Mouse (Mus musculus): ENCODE data around the gene Clip2. TPM values are rescaled to one million over a fixed set of nuclear protein-coding genes. Genes with fewer than 3 reads are reported as not detected.

Clip2 gene
- total and polyA plus RNA-seq, 3 experiments: 5.4 to 16.7 (median 8.7) TPM

- Histone ChIP-seq H3K36me3 (replicated peaks in 1 of 2; ENCODE audit: control insufficient read depth in 1 of 2, insufficient read depth in 1 of 2, low read length in 1 of 2) (peaks cover 75 to 85% of the 10 kb centered on the region in 2 experiments), H3K9me3 (replicated peaks; ENCODE audit: low read length) (no peaks in the 10 kb centered on the region), H3K27me3 (replicated peaks) (no peaks in the 10 kb centered on the region), H3K4me2 (ENCODE audit: insufficient read depth, low read depth, poor library complexity, severe bottlenecking) (no peak overlapping the region), H3K4me1 (ENCODE audit: control insufficient read depth in 1 of 2, insufficient read depth in 2 of 2) (peaks cover 2 to 13% of the 10 kb centered on the region in 2 experiments; a peak in 1 of 4 replicates), H3K4me3 (replicated peaks in 1 of 3; ENCODE audit: low read depth in 2 of 3, low read length in 2 of 3, poor library complexity in 1 of 3) (no peak overlapping the region), H3K79me2 (replicated peaks; ENCODE audit: control insufficient read depth, extremely low read depth, insufficient read depth, poor library complexity, severe bottlenecking) (no peaks in the 10 kb centered on the region), H3K9ac (ENCODE audit: insufficient read depth, low read depth) (no peak overlapping the region), H3K27ac (ENCODE audit: insufficient read depth, low read depth) (no peak overlapping the region)
- DNase-seq (ENCODE audit: extremely low read depth): no peak
- no peak for TF ChIP-seq TCF12 (IDR thresholded peaks at IDR 0.05; ENCODE audit: low read depth, low read length)
- in situ Hi-C loops (cut with MboI; ENCODE audit: low pct_ligation_motif_present, low pct_unique_long_range_greater_than_20kb, low sequenced_read_pairs) (no loop called here), dilution Hi-C loops (cut with MboI; ENCODE audit: extremely low pct_ligation_motif_present, extremely low pct_unique_long_range_greater_than_20kb, low sequenced_read_pairs) (no loop called here)
These were observed 39.9 kb upstream of the Clip2 start for GRCm38 (mm10) chr5:134592026-134592581.

DNA sequence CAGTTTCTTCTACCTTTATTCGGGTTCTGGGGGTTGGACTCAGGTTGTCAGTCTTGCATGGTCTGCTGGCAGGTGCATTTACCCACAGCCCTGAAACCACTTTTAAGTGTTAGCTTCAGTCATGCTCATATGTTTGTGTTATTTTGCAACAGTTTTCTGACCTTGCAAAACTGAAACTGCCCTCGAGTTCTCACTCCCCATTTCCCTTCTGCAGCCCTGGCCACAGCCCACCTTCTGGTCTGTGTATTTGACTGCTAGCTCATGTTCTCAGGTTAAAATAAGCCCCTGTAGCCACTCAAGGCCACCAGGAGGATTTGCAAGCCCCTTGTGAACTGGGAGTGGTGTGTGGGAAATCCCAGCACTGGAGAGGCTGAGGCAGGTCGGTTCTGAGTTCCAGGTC lies 37.7 kb upstream of the Clip2 start:
- in situ Hi-C loops (cut with MboI; ENCODE audit: low pct_ligation_motif_present, low pct_unique_long_range_greater_than_20kb, low sequenced_read_pairs) (no loop called here), dilution Hi-C loops (cut with MboI; ENCODE audit: extremely low pct_ligation_motif_present, extremely low pct_unique_long_range_greater_than_20kb, low sequenced_read_pairs) (no loop called here)
- Histone ChIP-seq H3K4me1 (ENCODE audit: control insufficient read depth in 1 of 2, insufficient read depth in 2 of 2) (peaks cover 2 to 24% of the 10 kb centered on the region in 2 experiments; a peak in 2 of 4 replicates), H3K36me3 (replicated peaks in 1 of 2; ENCODE audit: control insufficient read depth in 1 of 2, insufficient read depth in 1 of 2, low read length in 1 of 2) (peaks cover 62 to 83% of the 10 kb centered on the region in 2 experiments), H3K27ac (ENCODE audit: insufficient read depth, low read depth) (0 out of 2 replicates have a peak overlapping the region, but pooled peaks have one; percentile 4), H3K4me3 (replicated peaks in 1 of 3; ENCODE audit: low read depth in 2 of 3, low read length in 2 of 3, poor library complexity in 1 of 3) (no peak overlapping the region), H3K27me3 (replicated peaks) (no peaks in the 10 kb centered on the region), H3K79me2 (replicated peaks; ENCODE audit: control insufficient read depth, extremely low read depth, insufficient read depth, poor library complexity, severe bottlenecking) (peaks cover 21% of the 10 kb centered on the region), H3K9me3 (replicated peaks; ENCODE audit: low read length) (no peaks in the 10 kb centered on the region), H3K9ac (ENCODE audit: insufficient read depth, low read depth) (no peak overlapping the region), H3K4me2 (ENCODE audit: insufficient read depth, low read depth, poor library complexity, severe bottlenecking) (no peak overlapping the region)
- TF ChIP-seq HCFC1 (IDR thresholded peaks at IDR 0.05; ENCODE audit: low read depth, low read length) (no peak), GABPA (IDR thresholded peaks at IDR 0.05; ENCODE audit: insufficient replicate concordance, low read depth, low read length) (no peak), IRF4 (IDR thresholded peaks at IDR 0.05; ENCODE audit: low read depth, low read length) (peak; percentile 58; the same call in 1 of the 2 replicates), ETS1 (conservative IDR thresholded peaks at IDR 0.05; ENCODE audit: low read depth, low read length) (no peak), POLR2AphosphoS2 (IDR thresholded peaks at IDR 0.05; ENCODE audit: low read depth, low read length) (no peak), TBP (conservative IDR thresholded peaks at IDR 0.05; ENCODE audit: low read depth, low read length) (no peak), NELFE (IDR thresholded peaks at IDR 0.05; ENCODE audit: low read depth, low read length) (no peak), EP300 (IDR thresholded peaks at IDR 0.05; ENCODE audit: low read length) (no peak), TCF12 (IDR thresholded peaks at IDR 0.05; ENCODE audit: low read depth, low read length) (peak; percentile 40; the same call in 1 of the 2 replicates), PAX5 (IDR thresholded peaks at IDR 0.05; ENCODE audit: low read length) (no peak), RAD21 (IDR thresholded peaks at IDR 0.05; ENCODE audit: low read depth, low read length) (no peak), CHD2 (IDR thresholded peaks at IDR 0.05; ENCODE audit: low read length) (no peak), MAFK (IDR thresholded peaks at IDR 0.05; ENCODE audit: insufficient replicate concordance, low read length) (no peak), BHLHE40 (IDR thresholded peaks at IDR 0.05; ENCODE audit: low read depth, low read length) (no peak), SMC3 (IDR thresholded peaks at IDR 0.05; ENCODE audit: low read depth, low read length) (no peak), POLR2A (IDR thresholded peaks at IDR 0.05; ENCODE audit: low read depth, low read length) (no peak), ELF1 (IDR thresholded peaks at IDR 0.05; ENCODE audit: low read depth, low read length) (no peak)
- no peak for DNase-seq (ENCODE audit: extremely low read depth)

All from CH12.LX (cell line).